Mouse (Mus musculus) embryonic fibroblast, embryonic 13.5 days (primary cell): ENCODE data around the gene Atp1a1.

Source experiments
- CTCF ChIP-seq: IDR thresholded peaks from 2 replicates; pipeline ENCODE4 v1.5.1; 2011; ENCODE audit warnings: mild to moderate bottlenecking, control low read depth, low read length, moderate library complexity, borderline replicate concordance; ENCODE audit not compliant: insufficient read depth
- POLR2A ChIP-seq: IDR thresholded peaks from 2 replicates; pipeline ENCODE4 v1.6.1; 2011; ENCODE audit warnings: low read depth, mild to moderate bottlenecking, control low read depth, low read length, moderate library complexity

GRCm38 (mm10) chr3:101534311-101534710 is 70.2 kb downstream of the Atp1a1 start:
- no peak for TF ChIP-seq POLR2A
- TF ChIP-seq CTCF = no peak
